Mouse (Mus musculus) yolk sac, embryonic 10.5 days (tissue): ENCODE results near the gene Ccdc194.

Experiments used
- DNase-seq: peaks from one replicate; pipeline ENCODE4 v3.0.0-alpha.2; 2017; ENCODE audit warnings: low spot score

The Ccdc194 gene

DNA sequence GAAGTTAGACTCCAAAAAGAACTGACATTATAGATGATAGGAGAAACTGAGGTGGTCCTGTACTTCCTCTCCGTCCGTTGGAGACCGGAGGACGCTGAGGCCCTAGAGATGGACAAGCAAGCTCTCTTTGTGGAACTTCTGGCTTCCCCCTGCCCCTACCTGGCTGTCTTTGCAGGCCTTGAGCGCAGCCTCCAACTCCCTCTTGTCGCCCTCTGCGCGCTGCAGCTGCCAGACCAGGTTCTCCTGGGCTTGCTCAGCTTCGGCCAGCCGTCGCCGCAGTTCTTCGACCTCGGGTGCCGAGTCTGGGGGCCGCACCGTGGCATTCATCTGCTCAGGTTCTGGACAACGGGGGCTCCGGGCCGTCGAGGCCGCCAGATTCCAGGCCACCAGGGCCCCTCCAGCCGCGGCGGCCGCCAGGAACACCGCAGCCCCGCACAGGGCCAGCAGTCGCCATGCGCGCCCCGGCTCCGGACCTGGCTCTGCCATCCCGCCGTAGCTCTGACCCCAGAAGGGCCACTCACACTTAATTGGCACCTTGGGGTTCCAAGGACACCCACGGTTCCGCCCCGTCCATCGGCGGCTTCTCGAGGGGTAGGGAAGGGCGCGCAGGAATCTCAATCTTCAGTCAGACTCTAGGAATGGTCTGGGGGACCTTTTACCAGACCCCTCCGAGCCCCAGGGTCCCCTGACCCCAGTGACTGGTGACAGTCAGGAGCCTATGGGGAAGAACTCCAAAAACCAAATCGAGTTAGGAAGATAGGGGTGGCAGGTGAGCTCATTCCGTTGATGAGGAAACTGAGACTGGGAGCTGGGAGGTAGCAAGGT is at the start of gene Ccdc194:
TSS of gene Ccdc194 (minus strand) at position 486 of the 825 bp plus-strand sequence.
- DNase-seq, result no peak

DNA sequence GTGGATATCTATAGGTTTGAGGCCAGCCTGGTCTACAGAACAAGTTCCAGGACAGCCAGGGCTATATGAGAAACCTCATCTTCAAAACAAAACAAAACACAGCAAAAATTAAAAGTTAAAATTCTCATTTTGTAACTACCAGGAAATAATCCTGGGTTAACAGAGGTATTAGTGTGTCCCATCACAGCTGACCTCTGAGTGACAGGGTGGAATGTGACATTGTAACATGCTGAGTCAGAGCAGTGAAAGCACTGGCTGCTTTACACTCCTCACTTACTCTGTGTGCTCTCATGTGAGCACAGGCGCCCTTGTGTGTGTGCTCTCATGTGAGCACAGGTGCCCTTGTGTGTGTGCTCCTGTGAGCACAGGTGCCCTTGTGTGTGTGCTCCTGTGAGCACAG is 49.5 kb upstream of the Ccdc194 start:
- DNase-seq, result no peak

DNA sequence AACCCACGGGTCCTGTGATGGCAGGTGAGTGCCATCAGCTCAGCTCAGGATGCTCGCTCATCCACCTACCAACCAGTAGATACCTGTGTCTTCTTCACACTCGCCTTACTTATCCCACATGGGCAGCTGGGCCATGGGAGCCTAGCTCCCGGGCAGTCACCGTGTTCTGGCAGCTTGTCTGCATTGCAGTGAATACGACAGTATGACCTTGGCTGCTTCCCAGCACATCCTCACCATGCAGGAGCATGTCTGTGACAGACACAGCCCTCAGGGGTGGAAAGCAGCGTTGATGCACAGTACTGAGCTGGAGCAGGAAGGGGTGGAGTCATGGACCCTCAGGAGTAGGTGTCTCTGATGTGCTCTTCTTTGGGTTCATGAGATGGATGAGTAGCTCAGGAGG is 48.9 kb upstream of the Ccdc194 start:
- DNase-seq, result no peak

DNA sequence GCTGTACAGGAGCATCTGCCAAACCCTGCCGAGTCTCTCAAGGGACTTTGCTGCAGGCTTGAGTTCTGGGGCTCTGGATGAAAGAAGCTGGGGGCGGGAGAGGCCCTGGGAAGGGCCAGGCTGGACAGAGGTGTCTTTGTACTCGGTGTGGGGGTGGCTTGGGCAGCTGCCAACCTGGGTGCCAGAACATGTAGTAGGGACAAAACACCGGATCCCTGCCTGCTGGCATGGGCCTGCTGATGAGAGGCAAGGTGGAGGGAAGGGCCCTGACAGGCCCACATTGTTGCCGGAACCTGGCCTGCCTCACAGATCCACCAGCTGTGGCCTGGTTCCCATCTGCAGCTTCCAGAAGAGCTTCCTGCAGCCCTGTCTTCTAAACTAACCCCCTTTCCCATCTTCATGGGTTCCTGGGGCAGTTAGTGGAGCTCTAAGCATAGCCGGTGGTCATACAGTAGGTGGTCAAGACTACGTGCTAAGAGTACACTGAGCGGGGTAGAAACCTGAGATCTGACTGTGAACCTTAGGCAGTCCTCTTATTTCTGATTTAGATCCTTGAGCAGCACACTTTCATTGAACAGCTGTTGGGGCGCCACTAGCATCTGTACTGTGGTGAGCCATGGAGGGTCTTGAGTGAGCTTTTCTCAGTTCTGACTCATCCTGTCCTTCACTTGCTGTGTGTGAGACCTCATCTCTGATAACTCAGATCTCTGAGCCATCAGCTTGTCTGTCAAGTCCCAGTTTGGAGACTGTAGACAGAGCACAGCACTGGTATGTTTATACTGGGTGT is 47.5 kb upstream of the Ccdc194 start:
- no peak for DNase-seq

DNA sequence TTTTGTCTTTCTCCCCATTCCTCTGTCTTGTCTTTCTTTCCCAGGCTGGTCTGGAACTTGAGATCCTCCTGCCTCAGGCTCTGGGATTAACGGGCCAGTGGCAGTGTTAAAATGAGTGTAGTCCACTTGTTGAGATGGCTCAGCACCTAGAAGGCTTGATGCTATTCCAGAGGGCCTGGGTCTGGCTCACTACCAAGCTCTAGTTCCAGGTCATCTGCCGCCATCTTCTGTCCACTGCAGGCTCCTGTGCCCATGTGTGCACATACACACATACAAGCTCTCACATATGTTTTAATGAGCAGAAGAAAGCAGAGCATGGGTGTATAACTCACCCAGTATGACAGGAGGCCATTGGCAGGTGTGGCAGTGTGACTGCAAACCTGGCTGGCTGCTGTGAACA is 46.6 kb upstream of the Ccdc194 start:
- DNase-seq, result no peak

DNA sequence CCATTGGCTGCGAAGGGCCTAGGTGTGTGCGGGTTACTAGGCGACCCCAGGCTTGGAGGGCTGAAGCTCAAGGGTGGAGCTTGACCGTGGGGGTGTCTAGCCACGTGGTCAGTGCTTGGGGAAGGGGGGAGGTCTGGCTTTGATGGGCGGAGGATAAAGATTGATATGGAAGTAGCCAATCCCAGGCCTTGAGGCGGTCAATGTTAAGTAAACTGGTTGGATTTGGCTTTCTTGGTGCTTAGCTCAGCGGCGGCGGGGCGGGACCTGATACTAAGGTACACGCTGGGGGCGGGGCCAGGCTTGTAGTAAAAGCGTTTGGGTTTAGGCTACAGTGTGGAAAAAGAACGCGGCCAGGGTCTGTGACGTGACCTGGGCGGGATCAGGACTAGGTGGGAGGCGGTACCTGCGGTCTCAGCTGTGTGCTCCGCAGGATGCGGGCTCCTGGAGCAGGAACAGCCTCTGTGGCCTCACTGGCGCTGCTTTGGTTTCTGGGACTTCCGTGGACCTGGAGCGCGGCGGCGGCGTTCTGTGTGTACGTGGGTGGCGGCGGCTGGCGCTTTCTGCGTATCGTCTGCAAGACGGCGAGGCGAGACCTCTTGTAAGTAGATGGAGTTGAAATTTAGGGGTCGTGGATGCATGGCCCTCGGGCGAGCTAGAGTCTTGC is 44.9 kb upstream of the Ccdc194 start:
- peak; percentile 96 for DNase-seq

DNA sequence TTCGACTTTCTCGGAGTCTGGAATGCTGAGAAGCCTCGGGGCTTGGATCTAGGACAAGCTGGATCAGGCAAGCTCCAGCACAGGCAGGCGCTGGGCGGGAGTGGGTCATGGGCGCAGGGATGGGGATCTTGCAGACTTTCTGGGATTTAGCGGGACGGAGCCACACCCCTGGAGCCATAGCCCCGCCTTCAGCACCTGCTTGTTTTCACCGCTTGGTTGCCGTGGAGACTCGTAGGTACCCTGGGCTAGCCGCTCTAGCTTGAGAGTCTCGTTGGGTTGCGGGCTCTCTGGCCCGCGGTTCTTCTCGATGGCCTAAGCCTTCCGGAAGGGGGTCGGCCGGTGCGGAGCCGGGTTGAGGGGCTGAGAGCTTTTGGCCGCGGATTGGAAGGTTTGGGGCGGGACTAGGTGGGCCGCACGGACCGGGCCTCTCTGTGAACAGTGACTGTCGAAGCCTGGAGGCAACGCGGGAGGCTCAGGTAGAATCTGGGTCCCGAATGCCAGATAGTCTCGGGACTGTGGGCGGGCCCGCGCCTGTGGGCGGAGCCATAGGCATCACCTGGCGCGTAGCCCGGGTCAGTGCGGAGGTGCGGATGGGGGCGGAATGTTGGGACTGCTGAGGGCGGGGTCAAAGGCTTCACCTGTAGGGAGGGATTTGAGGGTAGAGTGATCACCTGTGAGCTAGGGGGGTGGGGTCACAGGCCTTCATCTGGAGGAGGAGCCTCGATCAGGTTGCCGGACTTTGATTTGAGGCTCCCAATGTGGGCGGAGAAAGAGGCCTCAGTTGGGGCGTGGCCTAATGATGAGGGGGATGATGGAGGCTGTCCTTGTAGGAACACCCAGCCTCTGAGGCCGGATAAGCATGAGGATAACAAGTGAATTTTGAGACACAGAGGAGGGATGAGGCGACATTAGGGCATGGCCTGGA is 44.1 kb upstream of the Ccdc194 start:
- DNase-seq, result peak; percentile 97

DNA sequence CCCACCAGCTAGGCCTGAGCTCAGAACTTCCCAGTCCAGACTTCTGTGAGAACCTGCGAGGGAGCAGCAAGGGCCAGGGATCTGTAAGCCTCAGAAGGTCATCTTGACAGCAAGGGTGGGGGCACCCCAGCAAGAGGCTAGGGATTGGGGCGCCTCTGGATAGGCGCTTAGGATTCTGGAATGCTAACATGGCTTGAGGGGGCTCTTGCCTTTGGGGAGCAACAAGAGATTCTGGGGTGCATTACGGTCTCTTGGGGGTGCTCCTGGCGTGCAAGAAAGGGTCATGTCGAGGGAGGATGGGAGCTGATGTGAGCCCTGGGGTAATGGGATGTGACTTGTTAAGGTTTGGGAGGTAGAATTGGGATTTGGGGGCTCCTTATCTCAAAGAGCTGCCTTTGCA is 43.4 kb upstream of the Ccdc194 start:
- no peak for DNase-seq

DNA sequence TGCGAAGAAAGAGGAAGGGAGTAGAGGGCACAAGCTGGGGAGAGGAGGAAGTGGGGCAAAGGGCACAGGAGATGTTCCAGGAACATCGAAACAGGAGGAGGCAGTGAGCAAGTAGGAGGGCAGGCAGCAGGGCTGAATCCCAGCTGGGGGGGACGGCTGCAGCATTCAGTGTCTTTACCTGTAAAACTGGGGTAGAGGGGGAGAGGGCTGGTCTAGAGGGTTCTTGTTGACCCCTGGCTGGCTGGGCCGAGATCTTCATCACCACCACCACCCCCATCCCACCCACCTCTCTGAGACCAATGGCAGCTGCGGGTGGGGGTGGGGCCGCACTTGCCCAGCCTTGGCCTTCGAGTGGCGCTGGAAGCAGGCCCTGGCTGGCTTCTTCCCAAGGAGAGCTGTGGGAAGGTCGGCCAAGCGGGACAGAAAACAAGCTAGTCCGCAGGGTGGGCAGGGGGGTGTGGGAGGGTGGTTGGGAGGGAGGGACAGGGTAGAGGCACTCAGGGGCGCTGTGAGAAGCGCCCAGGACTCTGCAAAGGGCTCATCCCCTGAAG is 43.0 kb upstream of the Ccdc194 start, which contains the start of gene Slc27a1:
TSS of gene Slc27a1 (plus strand) at position 496 of the 551 bp plus-strand sequence.
- peak; percentile 27 for DNase-seq

DNA sequence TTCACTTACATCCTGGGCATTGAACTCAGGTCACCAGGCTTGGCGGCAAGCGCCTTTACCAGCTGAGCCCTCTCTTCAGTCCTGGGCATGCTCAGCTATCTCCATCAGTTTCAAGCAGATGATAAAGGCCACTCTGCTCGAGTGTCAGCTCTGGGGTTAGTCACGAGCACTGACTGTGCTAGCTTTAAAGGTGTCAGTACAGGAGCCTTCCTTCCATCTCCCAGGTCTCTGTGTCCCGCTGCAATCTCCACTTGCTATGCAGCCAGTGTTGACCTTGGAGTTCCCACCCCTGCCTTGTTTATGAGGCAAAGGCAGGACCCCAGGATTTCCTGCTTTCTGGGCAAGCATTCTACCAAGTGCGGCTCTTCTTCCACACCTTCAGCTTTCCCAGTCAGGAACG is 42.1 kb upstream of the Ccdc194 start:
- no peak for DNase-seq

DNA sequence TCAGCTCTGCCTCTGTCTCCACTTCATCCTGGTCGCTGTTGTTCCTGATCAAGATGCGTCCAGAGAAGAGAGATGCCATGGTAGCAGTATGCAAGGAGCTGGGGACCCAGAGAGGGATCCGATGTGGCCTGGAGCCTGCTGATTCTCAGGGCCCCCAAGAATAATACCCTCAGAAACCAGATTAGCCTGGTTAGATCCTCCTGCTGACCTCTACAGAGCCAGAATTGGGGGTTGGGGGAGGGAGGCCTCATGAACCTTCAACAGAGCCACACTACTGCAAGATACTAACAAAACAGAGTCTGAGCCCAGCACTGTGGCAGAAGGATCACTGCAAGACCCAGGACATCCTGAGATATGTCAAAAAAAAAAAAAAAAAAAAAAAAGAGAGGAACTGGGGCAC is 41.0 kb upstream of the Ccdc194 start, which contains the start of gene Nxnl1:
TSS of gene Nxnl1 (minus strand) at position 101 of the 400 bp plus-strand sequence.
- DNase-seq, result no peak

DNA sequence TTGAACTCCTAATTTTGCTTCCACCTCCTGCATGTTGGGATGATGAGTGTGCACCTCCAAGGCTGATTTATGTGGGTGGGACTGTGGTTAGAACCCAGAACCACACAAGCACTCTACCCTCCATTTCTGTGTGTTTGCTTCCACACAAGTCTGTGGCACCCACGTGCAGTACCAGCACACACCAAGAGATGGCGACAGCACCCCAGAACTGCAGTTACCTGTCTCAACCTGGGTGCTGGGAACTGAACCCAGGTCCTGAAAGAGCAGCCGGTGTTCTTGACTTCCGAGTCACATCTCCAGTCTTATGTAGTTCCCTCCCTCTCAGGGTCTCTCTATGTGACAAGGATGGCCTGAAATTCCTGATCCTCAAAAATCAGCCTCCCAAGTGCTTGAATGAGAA is 38.5 kb upstream of the Ccdc194 start:
- DNase-seq, result no peak

DNA sequence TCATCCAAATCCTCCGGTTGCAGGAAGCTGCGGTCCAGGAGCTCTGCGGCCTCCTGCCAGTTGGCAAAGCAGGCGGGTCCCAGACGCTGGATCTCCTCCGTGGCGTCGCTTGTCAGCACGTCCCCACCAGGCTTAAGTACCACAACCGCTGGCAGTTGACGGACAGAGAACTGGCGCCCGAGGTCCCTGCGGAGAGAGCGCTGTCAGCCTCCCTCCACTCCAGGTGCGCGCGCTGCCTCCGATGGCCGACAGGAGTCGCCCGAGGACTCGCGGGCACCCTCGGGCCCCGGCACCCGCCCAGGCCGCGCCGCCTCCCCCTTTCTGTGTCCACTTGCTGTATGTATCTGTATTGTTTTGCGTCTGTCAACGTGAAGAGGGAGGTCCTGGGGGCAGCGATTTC is 37.2 kb upstream of the Ccdc194 start:
- DNase-seq, result peak; percentile 48

DNA sequence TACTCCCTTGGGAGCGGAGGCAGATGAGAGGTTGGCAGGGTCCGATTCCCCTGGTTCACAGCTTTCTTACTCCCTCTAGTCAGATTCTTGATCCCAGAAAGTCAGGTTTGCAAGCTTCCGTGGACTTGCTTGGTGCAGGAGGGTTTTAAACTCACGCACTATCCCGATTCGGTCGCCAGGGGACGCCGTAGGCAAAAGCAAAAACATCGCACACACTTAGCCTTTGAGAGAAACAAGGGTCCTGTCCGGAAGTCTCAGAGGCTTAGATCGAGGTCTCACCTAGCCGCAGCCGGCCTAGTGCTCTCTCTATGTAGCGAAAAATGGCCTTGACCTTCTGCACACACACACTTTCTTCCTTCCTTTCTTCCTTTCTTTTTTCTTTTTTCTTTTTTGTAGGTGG is 35.9 kb upstream of the Ccdc194 start:
- DNase-seq, result peak; percentile 70

DNA sequence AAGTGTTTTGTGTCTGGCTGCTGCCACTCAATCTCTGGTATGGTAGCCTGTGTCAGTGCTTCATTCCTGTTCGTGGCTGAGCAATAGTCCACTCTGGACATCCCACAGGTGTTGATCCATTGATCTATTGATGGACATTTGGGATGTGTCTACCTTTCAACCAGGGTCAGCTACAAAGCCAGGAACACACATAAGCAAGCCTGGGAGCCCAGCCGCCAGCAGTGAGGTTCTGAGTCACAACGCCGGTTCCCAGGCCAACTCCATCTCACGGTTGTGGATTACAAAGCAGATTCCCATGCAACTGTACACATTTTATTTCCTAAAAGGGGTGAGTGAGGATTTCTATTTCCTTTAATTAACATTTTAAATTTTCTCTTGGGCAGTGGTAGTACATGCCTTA is 35.3 kb upstream of the Ccdc194 start:
- no peak for DNase-seq

DNA sequence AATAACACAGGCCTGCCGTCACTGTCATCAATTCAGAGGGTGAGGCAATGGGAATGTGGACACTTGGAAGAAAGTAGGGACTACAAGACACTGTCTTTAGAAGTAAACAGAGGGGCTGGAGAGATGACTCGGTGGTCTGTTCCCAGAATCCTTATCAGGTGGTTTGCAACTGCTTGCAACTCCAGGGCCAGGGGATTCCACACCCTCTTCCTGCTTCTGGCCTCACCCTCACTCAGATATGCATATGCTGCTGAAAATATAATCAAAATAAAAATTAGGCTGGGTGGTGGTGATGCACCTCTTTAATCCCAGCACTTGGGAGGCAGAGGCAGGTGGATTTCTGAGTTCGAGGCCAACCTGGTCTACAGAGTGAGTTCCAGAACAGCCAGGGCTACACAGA is 34.6 kb upstream of the Ccdc194 start:
- no peak for DNase-seq

DNA sequence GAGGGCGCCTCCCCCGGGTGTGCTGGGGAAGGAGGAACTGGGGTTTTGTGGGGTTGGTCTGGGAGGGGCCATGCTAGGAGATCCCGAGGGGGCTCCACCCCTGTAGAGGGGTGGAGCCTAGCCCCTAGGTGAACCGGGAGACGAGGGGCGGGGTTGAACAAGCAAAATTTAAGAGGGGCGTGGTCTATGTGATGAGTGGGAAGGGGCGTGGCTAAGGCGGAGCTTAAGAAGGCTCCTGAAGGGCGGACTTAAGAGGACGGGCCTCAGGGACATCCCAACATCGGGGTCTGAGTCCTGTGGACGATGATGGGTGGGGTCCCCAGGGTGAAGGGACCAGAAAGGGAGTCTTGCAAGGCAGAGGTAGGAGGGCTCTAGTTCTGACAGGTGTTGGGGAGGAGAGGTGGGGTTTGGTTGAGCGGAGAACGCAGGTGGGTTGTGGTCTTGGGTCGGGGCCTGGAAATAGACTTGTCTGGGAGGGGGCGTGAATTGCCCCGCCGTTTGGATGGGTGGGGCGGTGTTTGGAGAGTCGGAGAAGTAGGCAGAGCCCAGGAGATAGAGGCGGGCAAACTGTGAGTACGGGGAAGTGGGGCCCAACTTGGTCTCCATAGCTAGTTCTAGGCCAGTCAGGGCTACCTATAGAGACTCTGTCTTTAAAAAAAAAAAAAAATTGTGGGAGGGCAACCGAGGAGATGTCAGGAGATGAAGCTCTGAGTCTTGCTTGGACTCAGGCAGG is 33.6 kb upstream of the Ccdc194 start:
- DNase-seq, result peak; percentile 84

DNA sequence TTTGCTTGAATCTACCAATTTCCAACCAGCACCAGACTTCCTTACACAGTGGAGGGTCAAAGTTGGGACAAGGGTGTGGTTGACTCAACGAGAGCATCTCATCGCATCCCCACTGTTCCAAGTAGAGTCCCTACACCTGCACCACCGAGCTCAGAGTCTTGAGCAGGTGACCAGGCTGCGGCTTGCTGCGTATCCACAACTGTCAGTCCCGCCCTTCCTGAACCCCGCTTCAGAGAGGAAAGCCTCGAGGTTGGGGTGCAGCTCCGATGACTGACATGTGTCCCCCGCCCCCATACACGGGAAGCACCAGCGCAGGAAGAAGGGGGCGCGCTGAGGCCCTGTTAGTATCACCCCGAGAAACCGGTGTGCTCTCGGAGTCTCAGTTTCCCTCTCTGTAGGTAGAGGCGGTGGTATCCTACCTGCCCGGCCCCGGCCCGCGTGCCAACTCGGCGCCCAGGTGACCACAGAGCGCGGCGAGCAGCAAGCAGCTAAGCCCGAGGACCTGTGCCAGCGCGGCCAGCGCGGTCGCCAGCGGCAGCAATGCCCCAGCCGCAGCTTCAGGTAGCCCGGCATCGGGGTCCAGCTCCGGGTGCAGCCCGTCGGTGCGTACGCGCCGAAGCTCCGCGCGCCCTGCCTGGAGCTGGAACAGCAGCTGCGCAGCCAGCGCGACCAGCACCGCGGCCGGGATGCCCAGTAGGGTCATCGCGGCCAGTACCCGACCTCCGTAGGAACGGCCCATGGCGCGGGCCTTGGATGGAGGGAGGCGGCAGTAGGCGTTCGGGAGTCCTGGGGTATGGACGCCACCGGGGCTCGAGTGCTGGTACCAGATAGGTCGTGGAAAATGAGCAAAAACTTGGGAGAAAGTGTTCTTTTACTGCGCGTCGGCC is 32.8 kb upstream of the Ccdc194 start, which contains the start of gene Tmem221:
TSS of gene Tmem221 (minus strand) at position 801 of the 887 bp plus-strand sequence.
- DNase-seq, result no peak

DNA sequence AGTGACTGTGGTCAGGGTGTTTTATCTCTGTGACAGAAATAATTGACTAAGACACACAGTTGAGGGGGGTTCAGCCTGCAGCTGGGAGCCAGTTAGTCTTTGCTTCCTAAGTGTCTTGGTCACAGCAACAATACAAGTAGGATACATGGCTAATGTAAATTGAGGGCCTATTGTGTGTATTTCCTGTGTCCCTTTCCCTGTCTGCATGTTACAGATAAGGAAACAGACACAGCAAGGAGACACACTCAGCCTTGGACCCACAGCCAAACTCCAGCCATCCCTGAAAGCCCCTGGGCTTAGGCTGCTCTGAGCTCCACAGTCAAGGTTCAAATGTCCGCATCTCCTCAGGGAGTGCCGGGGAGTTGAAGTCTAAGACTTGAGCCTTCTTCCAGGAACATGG is 29.1 kb upstream of the Ccdc194 start:
- no peak for DNase-seq
